Mouse (Mus musculus): ENCODE measurements around the gene Dhrs7c. TPM values are rescaled to one million over a fixed set of nuclear protein-coding genes. Genes with fewer than 3 reads are reported as not detected.

The Dhrs7c gene
- total RNA-seq, 1 experiment, result not detected

- H3K9ac ChIP-seq (ENCODE audit: insufficient read depth, low read depth, low read length, poor library complexity, severe bottlenecking), result no peak overlapping the region
- TF ChIP-seq HCFC1 (IDR thresholded peaks at IDR 0.05; ENCODE audit: borderline replicate concordance, insufficient read depth, low read length) (no peak), ZNF384 (IDR thresholded peaks at IDR 0.05; ENCODE audit: low read depth, low read length) (no peak), MAFK (IDR thresholded peaks at IDR 0.05; ENCODE audit: insufficient read depth, low read depth, low read length) (no peak), CHD2 (IDR thresholded peaks at IDR 0.05; ENCODE audit: low read depth, low read length) (no peak), ZC3H11A (IDR thresholded peaks at IDR 0.05; ENCODE audit: borderline replicate concordance, low read depth, low read length) (no peak)
- in situ Hi-C loops (cut with MboI; ENCODE audit: low sequenced_read_pairs in 2 of 2, unreplicated experiment in 2 of 2), result no loop called here
Observed at GRCm38 (mm10) chr11:67828360-67829059, 30.5 kb downstream of the Dhrs7c start.

GRCm38 (mm10) chr11:67829530-67829929, 31.5 kb downstream of the Dhrs7c start:
- H3K9ac ChIP-seq (ENCODE audit: insufficient read depth, low read depth, low read length, poor library complexity, severe bottlenecking), result no peak overlapping the region
- no peaks in the 10 kb centered on the region for H3K9me3 ChIP-seq (ENCODE audit: control insufficient read depth, insufficient read depth, low read depth, low read length)
- in situ Hi-C loops (cut with MboI; ENCODE audit: low sequenced_read_pairs in 2 of 2, unreplicated experiment in 2 of 2), result no loop called here
- H3K27ac ChIP-seq (ENCODE audit: insufficient read depth, low read depth, low read length, poor library complexity, severe bottlenecking), result no peak overlapping the region
- no peak for TF ChIP-seq ZNF384 (IDR thresholded peaks at IDR 0.05; ENCODE audit: low read depth, low read length)
- TF ChIP-seq MAFK (IDR thresholded peaks at IDR 0.05; ENCODE audit: insufficient read depth, low read depth, low read length), result no peak
- no peak for TF ChIP-seq CHD2 (IDR thresholded peaks at IDR 0.05; ENCODE audit: low read depth, low read length)
- TF ChIP-seq ZC3H11A (IDR thresholded peaks at IDR 0.05; ENCODE audit: borderline replicate concordance, low read depth, low read length), result no peak
- no peak for TF ChIP-seq HCFC1 (IDR thresholded peaks at IDR 0.05; ENCODE audit: borderline replicate concordance, insufficient read depth, low read length)
- no peak for DNase-seq (ENCODE audit: low read depth, low spot score)
- H3K36me3 ChIP-seq (ENCODE audit: control insufficient read depth, insufficient read depth, low read length, poor library complexity, severe bottlenecking), result no peaks in the 10 kb centered on the region
- no peak overlapping the region for H3K4me3 ChIP-seq (ENCODE audit: insufficient read depth in 1 of 2, low read depth in 1 of 2, low read length in 2 of 2, poor library complexity in 1 of 2, severe bottlenecking in 1 of 2)
- no peaks in the 10 kb centered on the region for H3K4me1 ChIP-seq (ENCODE audit: control insufficient read depth in 2 of 2, insufficient read depth in 2 of 2, low read length in 2 of 2, poor library complexity in 1 of 2)

More at GRCm38 (mm10) chr11:67828360-67829059, 30.5 kb downstream of the Dhrs7c start:
- no peaks in the 10 kb centered on the region for H3K4me1 ChIP-seq (ENCODE audit: control insufficient read depth in 2 of 2, insufficient read depth in 2 of 2, low read length in 2 of 2, poor library complexity in 1 of 2)
- no peaks in the 10 kb centered on the region for H3K36me3 ChIP-seq (ENCODE audit: control insufficient read depth, insufficient read depth, low read length, poor library complexity, severe bottlenecking)
- H3K9me3 ChIP-seq (ENCODE audit: control insufficient read depth, insufficient read depth, low read depth, low read length), result no peaks in the 10 kb centered on the region
- no peak overlapping the region for H3K4me3 ChIP-seq (ENCODE audit: insufficient read depth in 1 of 2, low read depth in 1 of 2, low read length in 2 of 2, poor library complexity in 1 of 2, severe bottlenecking in 1 of 2)
- H3K27ac ChIP-seq (ENCODE audit: insufficient read depth, low read depth, low read length, poor library complexity, severe bottlenecking), result no peak overlapping the region
- DNase-seq (ENCODE audit: low read depth, low spot score), result no peak

DNA sequence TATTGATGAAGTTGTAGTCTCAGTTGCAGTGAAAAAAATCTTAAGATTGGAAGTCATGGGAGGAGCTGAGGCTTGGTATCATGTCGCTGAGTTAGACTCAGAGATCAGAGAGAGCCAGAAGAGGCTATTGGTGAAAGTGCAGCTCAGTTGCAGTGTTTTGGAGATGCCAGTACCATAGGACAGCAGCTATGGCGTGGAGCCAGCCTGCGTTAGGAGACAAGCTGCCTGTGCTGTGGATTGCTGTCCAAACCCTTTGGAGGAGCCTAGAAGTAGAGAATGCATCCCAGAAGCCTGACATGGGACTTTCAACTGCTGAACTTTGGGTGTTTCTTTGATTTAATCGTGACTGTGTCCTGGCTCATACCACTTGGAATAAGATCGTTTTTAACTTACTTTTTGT, 33.8 kb downstream of the Dhrs7c start:
- in situ Hi-C loops (cut with MboI; ENCODE audit: low sequenced_read_pairs in 2 of 2, unreplicated experiment in 2 of 2), result no loop called here
- Histone ChIP-seq H3K9ac (ENCODE audit: insufficient read depth, low read depth, low read length, poor library complexity, severe bottlenecking) (no peak overlapping the region), H3K27ac (ENCODE audit: insufficient read depth, low read depth, low read length, poor library complexity, severe bottlenecking) (no peak overlapping the region)

DNA sequence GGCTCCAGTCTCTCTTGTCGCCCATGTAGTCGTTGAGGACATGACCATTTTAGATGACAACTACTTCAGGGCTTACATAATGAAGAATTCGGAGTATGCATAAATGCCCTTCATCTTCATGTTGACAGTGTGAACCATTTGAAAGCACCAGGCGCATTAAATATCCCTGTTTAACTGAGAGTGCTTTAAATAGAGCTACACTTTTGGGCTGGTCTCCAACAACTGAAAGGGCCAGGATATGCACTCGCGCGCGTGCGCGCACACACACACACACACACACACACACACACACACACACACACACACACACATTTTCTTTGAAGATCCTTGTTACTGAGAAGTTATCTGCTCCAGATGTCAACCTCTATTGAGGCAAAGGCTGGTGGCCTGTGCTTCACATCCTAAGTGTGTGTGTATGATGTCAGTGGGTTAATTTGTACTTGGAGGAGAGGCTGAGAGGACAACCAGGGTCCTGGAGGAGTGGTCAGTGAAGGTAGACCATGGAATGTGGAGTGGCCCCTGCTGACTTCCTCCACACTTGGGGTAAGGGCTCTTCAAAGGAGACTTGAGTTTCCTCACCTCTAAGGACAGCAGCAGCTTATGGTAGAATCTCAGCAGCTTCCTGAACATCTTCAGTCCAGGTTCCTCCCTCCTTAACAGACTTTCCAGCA, 37.6 kb downstream of the Dhrs7c start:
- H3K27ac ChIP-seq (ENCODE audit: insufficient read depth, low read depth, low read length, poor library complexity, severe bottlenecking), result no peak overlapping the region
- no peak overlapping the region for H3K9ac ChIP-seq (ENCODE audit: insufficient read depth, low read depth, low read length, poor library complexity, severe bottlenecking)
- no peaks in the 10 kb centered on the region for H3K4me1 ChIP-seq (ENCODE audit: control insufficient read depth in 2 of 2, insufficient read depth in 2 of 2, low read length in 2 of 2, poor library complexity in 1 of 2)
- H3K9me3 ChIP-seq (ENCODE audit: control insufficient read depth, insufficient read depth, low read depth, low read length), result no peaks in the 10 kb centered on the region
- H3K4me3 ChIP-seq (ENCODE audit: insufficient read depth in 1 of 2, low read depth in 1 of 2, low read length in 2 of 2, poor library complexity in 1 of 2, severe bottlenecking in 1 of 2), result no peak overlapping the region
- in situ Hi-C loops (cut with MboI; ENCODE audit: low sequenced_read_pairs in 2 of 2, unreplicated experiment in 2 of 2), result no loop called here
- TF ChIP-seq ZNF384 (IDR thresholded peaks at IDR 0.05; ENCODE audit: low read depth, low read length) (no peak), HCFC1 (IDR thresholded peaks at IDR 0.05; ENCODE audit: borderline replicate concordance, insufficient read depth, low read length) (no peak), CHD2 (IDR thresholded peaks at IDR 0.05; ENCODE audit: low read depth, low read length) (no peak), MAFK (IDR thresholded peaks at IDR 0.05; ENCODE audit: insufficient read depth, low read depth, low read length) (no peak), ZC3H11A (IDR thresholded peaks at IDR 0.05; ENCODE audit: borderline replicate concordance, low read depth, low read length) (no peak)
- DNase-seq (ENCODE audit: low read depth, low spot score), result no peak
- H3K36me3 ChIP-seq (ENCODE audit: control insufficient read depth, insufficient read depth, low read length, poor library complexity, severe bottlenecking), result no peaks in the 10 kb centered on the region

More for the DNA sequence above, 33.8 kb downstream of the Dhrs7c start:
- TF ChIP-seq CHD2 (IDR thresholded peaks at IDR 0.05; ENCODE audit: low read depth, low read length) (no peak), MAFK (IDR thresholded peaks at IDR 0.05; ENCODE audit: insufficient read depth, low read depth, low read length) (no peak), ZC3H11A (IDR thresholded peaks at IDR 0.05; ENCODE audit: borderline replicate concordance, low read depth, low read length) (no peak), ZNF384 (IDR thresholded peaks at IDR 0.05; ENCODE audit: low read depth, low read length) (no peak), HCFC1 (IDR thresholded peaks at IDR 0.05; ENCODE audit: borderline replicate concordance, insufficient read depth, low read length) (no peak)
- no peaks in the 10 kb centered on the region for H3K4me1 ChIP-seq (ENCODE audit: control insufficient read depth in 2 of 2, insufficient read depth in 2 of 2, low read length in 2 of 2, poor library complexity in 1 of 2)
- H3K36me3 ChIP-seq (ENCODE audit: control insufficient read depth, insufficient read depth, low read length, poor library complexity, severe bottlenecking), result no peaks in the 10 kb centered on the region
- DNase-seq (ENCODE audit: low read depth, low spot score), result no peak
- H3K9me3 ChIP-seq (ENCODE audit: control insufficient read depth, insufficient read depth, low read depth, low read length), result no peaks in the 10 kb centered on the region
- H3K4me3 ChIP-seq (ENCODE audit: insufficient read depth in 1 of 2, low read depth in 1 of 2, low read length in 2 of 2, poor library complexity in 1 of 2, severe bottlenecking in 1 of 2), result no peak overlapping the region
